Mouse (Mus musculus) bone marrow, adult 2 months (tissue): ENCODE results near the gene Tmem231.

Source experiments
- CTCF ChIP-seq: fragments of 200-500 bp; IDR thresholded peaks from 2 replicates; pipeline ENCODE4 v1.5.1; 2011; ENCODE audit warnings: low read length, control low read depth; ENCODE audit not compliant: control insufficient read depth, insufficient read depth
- POLR2A ChIP-seq: fragments of 200-500 bp; IDR thresholded peaks from 2 replicates; pipeline ENCODE4 v1.6.1; 2011; ENCODE audit warnings: low read depth, mild to moderate bottlenecking, control low read depth, low read length, borderline replicate concordance; ENCODE audit not compliant: control insufficient read depth

DNA sequence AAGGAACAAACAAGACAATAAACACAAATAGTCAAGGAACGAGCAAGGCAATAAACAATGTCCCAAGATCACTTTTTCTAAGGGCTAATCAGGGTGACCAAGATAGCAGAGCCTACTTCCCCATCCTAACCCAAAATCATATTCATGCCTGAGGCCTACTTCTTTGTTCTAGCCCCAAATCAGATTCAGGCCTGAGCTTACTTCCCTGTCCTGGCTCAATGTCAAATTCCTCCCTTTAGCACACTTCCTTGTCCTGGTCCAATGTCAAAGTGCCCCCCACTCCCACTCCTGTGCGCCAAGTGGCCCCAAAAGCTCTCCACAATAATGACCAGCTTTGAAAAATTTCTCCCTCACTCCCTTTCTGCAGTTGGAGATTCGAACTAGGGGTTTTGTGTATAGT lies 3.5 kb upstream of the Tmem231 start:
- no peak for TF ChIP-seq CTCF
- no peak for TF ChIP-seq POLR2A
